Mouse (Mus musculus): ENCODE measurements around the gene Btbd35f21. TPM values are rescaled to one million over a fixed set of nuclear protein-coding genes. Genes with fewer than 3 reads are reported as not detected.

Gene Btbd35f21
- polyA plus RNA-seq (2015; fragmentation: Nextera tagmentation; extraction: Ambion mirVana) = not detected in 2 replicates

GRCm38 (mm10) chrX:32725809-32726208 is at the start of gene Btbd35f21:
Gene Btbd35f21, plus strand, starts transcription at chrX:32726109.

Other genes starting within 250 kb of the Btbd35f21 start
- gene Btbd35f1, start 166.1 kb upstream of the Btbd35f21 start, polyA plus RNA-seq (2015; fragmentation: Nextera tagmentation; extraction: Ambion mirVana) = not detected in 2 replicates
- gene Gm5926, start 75.4 kb upstream of the Btbd35f21 start, polyA plus RNA-seq (2015; fragmentation: Nextera tagmentation; extraction: Ambion mirVana) = not detected in 2 replicates
- not detected in 2 replicates for gene Btbd35f30, start 168.5 kb downstream of the Btbd35f21 start, polyA plus RNA-seq (2015; fragmentation: Nextera tagmentation; extraction: Ambion mirVana)
- gene Gm21789, start 215.7 kb downstream of the Btbd35f21 start, polyA plus RNA-seq (2015; fragmentation: Nextera tagmentation; extraction: Ambion mirVana) = not detected in 2 replicates
- gene Btbd35f5, start 247.8 kb downstream of the Btbd35f21 start, polyA plus RNA-seq (2015; fragmentation: Nextera tagmentation; extraction: Ambion mirVana) = not detected in 2 replicates